Mouse (Mus musculus) limb, embryonic 15.5 days (tissue): ENCODE results near the gene Brinp2. TPM values are rescaled to one million over a fixed set of nuclear protein-coding genes. Genes with fewer than 3 reads are reported as not detected.

Experiments used
- ATAC-seq: fragments of 200-750 bp; cut with Nextera tagmentation; 2 replicates; pipeline ENCODE4 v1.8.0; 2017; ENCODE audit warnings: low read depth, moderate TSS enrichment; ENCODE audit not compliant: insufficient number of reproducible peaks, low FRiP score, low TSS enrichment
- H3K27ac ChIP-seq: fragments of 300-500 bp; sonication (generic); 2 replicates; pipeline ENCODE4 v1.5.1; 2015; ENCODE audit warnings: moderate library complexity, mild to moderate bottlenecking, inconsistent platforms
- H3K27me3 ChIP-seq: fragments of 300-500 bp; sonication (generic); 2 replicates; pipeline ENCODE4 v1.6.1; 2015; ENCODE audit warnings: inconsistent platforms
- H3K36me3 ChIP-seq: fragments of 300-500 bp; sonication (generic); 2 replicates; pipeline ENCODE4 v1.6.1; 2015; ENCODE audit warnings: inconsistent platforms
- H3K4me1 ChIP-seq: fragments of 300-500 bp; sonication (generic); 2 replicates; pipeline ENCODE4 v1.6.1; 2015; ENCODE audit warnings: inconsistent platforms
- H3K4me2 ChIP-seq: fragments of 300-500 bp; sonication (generic); 2 replicates; pipeline ENCODE4 v1.6.1; 2015; ENCODE audit warnings: mild to moderate bottlenecking, inconsistent platforms
- H3K4me3 ChIP-seq: fragments of 300-500 bp; sonication (generic); 2 replicates; pipeline ENCODE4 v1.5.1; 2015; ENCODE audit warnings: mild to moderate bottlenecking, inconsistent platforms
- H3K9ac ChIP-seq: fragments of 300-500 bp; sonication (generic); 2 replicates; pipeline ENCODE4 v1.6.1; 2015; ENCODE audit warnings: inconsistent platforms
- H3K9me3 ChIP-seq: fragments of 300-500 bp; sonication (generic); 2 replicates; pipeline ENCODE4 v1.6.1; 2016; ENCODE audit warnings: inconsistent platforms
- WGBS: fragments of 180-500 bp; shearing (Covaris S2); methylation state at CpG from one replicate; pipeline ENCODE4 v1.1.7; 2015; 5-methylcytosine and 5-hydroxymethylcytosine counted together
- polyA plus RNA-seq: library from polyadenylated mRNA; unstranded; fragments of >200 nt; fragmentation: Nextera tagmentation; extraction: Ambion mirVana; gene quantifications from 2 replicates; pipeline ENCODE4 v1.2.1, GENCODE M21; 2015

The Brinp2 gene
- polyA plus RNA-seq = 0.27 and 0.36 TPM in 2 replicates

GRCm38 (mm10) chr1:158356051-158356461 lies at the start of gene Brinp2:
TSS of gene Brinp2 (minus strand) at chr1:158356326.
- H3K27ac ChIP-seq = no peak within 1 kb of the TSS
- no peaks in the 10 kb centered on the region for H3K9me3 ChIP-seq
- H3K27me3 ChIP-seq = peaks cover 48% of the 10 kb centered on the region
- no peak within 1 kb of the TSS for H3K9ac ChIP-seq
- peak within 1 kb of the TSS; percentile 86 for H3K4me2 ChIP-seq
- peak; percentile 83 for ATAC-seq
- peaks cover 13% of the 10 kb centered on the region for H3K4me1 ChIP-seq
- no peaks in the 10 kb centered on the region for H3K36me3 ChIP-seq
- H3K4me3 ChIP-seq = peak within 1 kb of the TSS; percentile 53
- under 1% methylated on average over 30 of the region's 30 CpGs for WGBS

- no peaks in the 10 kb centered on the region for H3K27me3 ChIP-seq
- no peak overlapping the region for H3K27ac ChIP-seq
- no peak overlapping the region for H3K4me3 ChIP-seq
- no peak for ATAC-seq
- no peak overlapping the region for H3K4me2 ChIP-seq
- H3K36me3 ChIP-seq = no peaks in the 10 kb centered on the region
- 55% methylated on average over 2 of the region's 2 CpGs for WGBS
- no peaks in the 10 kb centered on the region for H3K4me1 ChIP-seq
- no peaks in the 10 kb centered on the region for H3K9me3 ChIP-seq
- H3K9ac ChIP-seq = no peak overlapping the region
Measured at GRCm38 (mm10) chr1:158400898-158401297, 44.8 kb upstream of the Brinp2 start.

- Histone ChIP-seq H3K4me1 (no peaks in the 10 kb centered on the region), H3K36me3 (no peaks in the 10 kb centered on the region), H3K4me3 (no peak overlapping the region), H3K4me2 (no peak overlapping the region), H3K9ac (no peak overlapping the region), H3K27ac (no peak overlapping the region), H3K27me3 (no peaks in the 10 kb centered on the region), H3K9me3 (no peaks in the 10 kb centered on the region)
- no peak for ATAC-seq
- 83% methylated on average over 2 of the region's 2 CpGs for whole genome bisulfite sequencing
Measured at GRCm38 (mm10) chr1:158397058-158397457, 40.9 kb upstream of the Brinp2 start.

- no peaks in the 10 kb centered on the region for H3K27me3 ChIP-seq
- H3K4me3 ChIP-seq = no peak overlapping the region
- no peaks in the 10 kb centered on the region for H3K4me1 ChIP-seq
- no peak overlapping the region for H3K9ac ChIP-seq
- 75% methylated on average over 3 of the region's 4 CpGs for WGBS
- H3K36me3 ChIP-seq = no peaks in the 10 kb centered on the region
- H3K27ac ChIP-seq = no peak overlapping the region
- no peak for ATAC-seq
- no peak overlapping the region for H3K4me2 ChIP-seq
- H3K9me3 ChIP-seq = no peaks in the 10 kb centered on the region
Measured at GRCm38 (mm10) chr1:158390693-158391092, 34.6 kb upstream of the Brinp2 start.

GRCm38 (mm10) chr1:158388995-158389394 lies 32.9 kb upstream of the Brinp2 start:
- Histone ChIP-seq H3K9me3 (no peaks in the 10 kb centered on the region), H3K27me3 (no peaks in the 10 kb centered on the region), H3K4me3 (no peak overlapping the region), H3K9ac (no peak overlapping the region), H3K27ac (no peak overlapping the region), H3K4me1 (no peaks in the 10 kb centered on the region), H3K4me2 (no peak overlapping the region), H3K36me3 (no peaks in the 10 kb centered on the region)
- ATAC-seq = no peak
- 80% methylated on average over 4 of the region's 4 CpGs for WGBS

GRCm38 (mm10) chr1:158386781-158387180 lies 30.7 kb upstream of the Brinp2 start:
- H3K4me2 ChIP-seq = no peak overlapping the region
- no peak overlapping the region for H3K9ac ChIP-seq
- 61% methylated on average over 3 of the region's 3 CpGs for WGBS
- H3K9me3 ChIP-seq = no peaks in the 10 kb centered on the region
- H3K27ac ChIP-seq = no peak overlapping the region
- no peaks in the 10 kb centered on the region for H3K36me3 ChIP-seq
- H3K27me3 ChIP-seq = no peaks in the 10 kb centered on the region
- H3K4me1 ChIP-seq = no peaks in the 10 kb centered on the region
- no peak for ATAC-seq
- H3K4me3 ChIP-seq = no peak overlapping the region

- no peak for ATAC-seq
- no peak overlapping the region for H3K9ac ChIP-seq
- no peaks in the 10 kb centered on the region for H3K27me3 ChIP-seq
- H3K4me1 ChIP-seq = no peaks in the 10 kb centered on the region
- H3K9me3 ChIP-seq = no peaks in the 10 kb centered on the region
- no peak overlapping the region for H3K27ac ChIP-seq
- H3K36me3 ChIP-seq = no peaks in the 10 kb centered on the region
- no peak overlapping the region for H3K4me2 ChIP-seq
- WGBS = 92% methylated on average over 2 of the region's 2 CpGs
- no peak overlapping the region for H3K4me3 ChIP-seq
Measured at GRCm38 (mm10) chr1:158385311-158385710, 29.2 kb upstream of the Brinp2 start.

- no peak for ATAC-seq
Measured at GRCm38 (mm10) chr1:158383210-158383609, 27.1 kb upstream of the Brinp2 start.

GRCm38 (mm10) chr1:158382277-158382676 lies 26.2 kb upstream of the Brinp2 start:
- Histone ChIP-seq H3K9me3 (no peaks in the 10 kb centered on the region), H3K27me3 (no peaks in the 10 kb centered on the region), H3K4me1 (no peaks in the 10 kb centered on the region), H3K9ac (no peak overlapping the region), H3K4me3 (no peak overlapping the region), H3K4me2 (no peak overlapping the region), H3K27ac (no peak overlapping the region), H3K36me3 (no peaks in the 10 kb centered on the region)
- WGBS = 63% methylated on average over 6 of the region's 6 CpGs
- ATAC-seq = no peak

More at GRCm38 (mm10) chr1:158383210-158383609, 27.1 kb upstream of the Brinp2 start:
- Histone ChIP-seq H3K4me3 (no peak overlapping the region), H3K27ac (no peak overlapping the region), H3K4me2 (no peak overlapping the region), H3K9ac (no peak overlapping the region), H3K9me3 (no peaks in the 10 kb centered on the region), H3K27me3 (no peaks in the 10 kb centered on the region), H3K36me3 (no peaks in the 10 kb centered on the region), H3K4me1 (no peaks in the 10 kb centered on the region)
- WGBS = 60% methylated on average over 3 of the region's 3 CpGs

GRCm38 (mm10) chr1:158364461-158364860 lies 8.3 kb upstream of the Brinp2 start:
- ATAC-seq = no peak
- H3K4me1 ChIP-seq = peaks cover 10% of the 10 kb centered on the region
- H3K4me2 ChIP-seq = no peak overlapping the region
- 52% methylated on average over 1 of the region's 1 CpGs for WGBS
- no peak overlapping the region for H3K9ac ChIP-seq
- H3K27me3 ChIP-seq = peaks cover 23% of the 10 kb centered on the region; the same call in 1 of the 2 replicates
- no peaks in the 10 kb centered on the region for H3K36me3 ChIP-seq
- no peak overlapping the region for H3K27ac ChIP-seq
- H3K9me3 ChIP-seq = no peaks in the 10 kb centered on the region
- no peak overlapping the region for H3K4me3 ChIP-seq

GRCm38 (mm10) chr1:158362292-158363101 lies 6.4 kb upstream of the Brinp2 start:
- H3K27me3 ChIP-seq = peaks cover 26% of the 10 kb centered on the region
- ATAC-seq = no peak
- no peaks in the 10 kb centered on the region for H3K9me3 ChIP-seq
- under 1% methylated on average over 33 of the region's 37 CpGs for WGBS
- H3K36me3 ChIP-seq = no peaks in the 10 kb centered on the region
- no peak overlapping the region for H3K9ac ChIP-seq
- H3K27ac ChIP-seq = no peak overlapping the region
- peaks cover 10% of the 10 kb centered on the region for H3K4me1 ChIP-seq
- H3K4me3 ChIP-seq = peak overlapping the region; percentile 40
- H3K4me2 ChIP-seq = peak overlapping the region; percentile 70

GRCm38 (mm10) chr1:158361964-158362291 lies 5.8 kb upstream of the Brinp2 start, which contains the start of gene Astn1:
TSS of gene Astn1 (plus strand) at chr1:158362273.
- 3% methylated on average over 2 of the region's 2 CpGs for WGBS
- H3K27ac ChIP-seq = no peak within 1 kb of the TSS
- H3K4me1 ChIP-seq = peaks cover 10% of the 10 kb centered on the region
- peak within 1 kb of the TSS; percentile 70 for H3K4me2 ChIP-seq
- no peak within 1 kb of the TSS for H3K9ac ChIP-seq
- peaks cover 32% of the 10 kb centered on the region for H3K27me3 ChIP-seq
- H3K9me3 ChIP-seq = no peaks in the 10 kb centered on the region
- ATAC-seq = no peak
- no peaks in the 10 kb centered on the region for H3K36me3 ChIP-seq
- peak within 1 kb of the TSS; percentile 40 for H3K4me3 ChIP-seq
